Mouse (Mus musculus) heart, embryonic 11.5 days (tissue): ENCODE data around the gene Aurkb. TPM values are rescaled to one million over a fixed set of nuclear protein-coding genes. Genes with fewer than 3 reads are reported as not detected.
"Not testable (repeated sequence)": the region's sequence is repeated elsewhere in the genome, so short reads cannot be mapped to it uniquely, and the experiment has no call there.

Experiments used
- ATAC-seq: fragments of 200-750 bp; cut with Nextera tagmentation; replicated peaks from 2 replicates; pipeline ENCODE4 v1.8.0; 2017; ENCODE audit warnings: moderate library complexity; ENCODE audit not compliant: insufficient number of reproducible peaks, low FRiP score, low TSS enrichment
- H3K27ac ChIP-seq: fragments of 300-500 bp; sonication (generic); 2 replicates; pipeline ENCODE4 v1.5.1; 2014; ENCODE audit warnings: mild to moderate bottlenecking, low read depth, low read length
- H3K27me3 ChIP-seq: fragments of 300-500 bp; sonication (generic); 2 replicates; pipeline ENCODE4 v1.6.1; 2014; ENCODE audit warnings: mild to moderate bottlenecking, low read length, mixed read lengths; ENCODE audit not compliant: control insufficient read depth, insufficient read depth
- H3K36me3 ChIP-seq: fragments of 300-500 bp; sonication (generic); 2 replicates; pipeline ENCODE4 v1.6.1; 2014; ENCODE audit warnings: mild to moderate bottlenecking, low read length, moderate library complexity, mixed read lengths; ENCODE audit not compliant: control insufficient read depth, insufficient read depth
- H3K4me1 ChIP-seq: fragments of 300-500 bp; sonication (generic); 2 replicates; pipeline ENCODE4 v1.6.1; 2014; ENCODE audit warnings: low read length; ENCODE audit not compliant: control insufficient read depth, insufficient read depth
- H3K4me2 ChIP-seq: fragments of 300-500 bp; sonication (generic); 2 replicates; pipeline ENCODE4 v1.6.1; 2014; ENCODE audit warnings: mild to moderate bottlenecking, moderate library complexity
- H3K4me3 ChIP-seq: fragments of 300-500 bp; sonication (generic); 2 replicates; pipeline ENCODE4 v1.5.1; 2014; ENCODE audit warnings: low read depth, low read length
- H3K9ac ChIP-seq: fragments of 300-500 bp; sonication (generic); 2 replicates; pipeline ENCODE4 v1.6.1; 2014; ENCODE audit warnings: mild to moderate bottlenecking, low read depth, low read length, moderate library complexity
- H3K9me3 ChIP-seq: fragments of 300-500 bp; sonication (generic); replicated peaks from 2 replicates; pipeline ENCODE4 v1.6.1; 2016; ENCODE audit warnings: low read length; ENCODE audit not compliant: control insufficient read depth
- WGBS: fragments of 180-500 bp; shearing (Covaris S2); extraction: QIAGEN DNeasy Blood & Tissue Kit; methylation state at CpG from one replicate; pipeline ENCODE4 v1.1.7; 2014; ENCODE audit not compliant: insufficient replicate concordance; 5-methylcytosine and 5-hydroxymethylcytosine counted together
- polyA plus RNA-seq: library from polyadenylated mRNA; unstranded; fragments of >200 nt; fragmentation: Nextera tagmentation; extraction: Ambion mirVana; gene quantifications from 2 replicates; pipeline ENCODE4 v1.2.1, GENCODE M21; 2014

Aurkb gene
- 89.2 and 89.6 TPM in 2 replicates for polyA plus RNA-seq

DNA sequence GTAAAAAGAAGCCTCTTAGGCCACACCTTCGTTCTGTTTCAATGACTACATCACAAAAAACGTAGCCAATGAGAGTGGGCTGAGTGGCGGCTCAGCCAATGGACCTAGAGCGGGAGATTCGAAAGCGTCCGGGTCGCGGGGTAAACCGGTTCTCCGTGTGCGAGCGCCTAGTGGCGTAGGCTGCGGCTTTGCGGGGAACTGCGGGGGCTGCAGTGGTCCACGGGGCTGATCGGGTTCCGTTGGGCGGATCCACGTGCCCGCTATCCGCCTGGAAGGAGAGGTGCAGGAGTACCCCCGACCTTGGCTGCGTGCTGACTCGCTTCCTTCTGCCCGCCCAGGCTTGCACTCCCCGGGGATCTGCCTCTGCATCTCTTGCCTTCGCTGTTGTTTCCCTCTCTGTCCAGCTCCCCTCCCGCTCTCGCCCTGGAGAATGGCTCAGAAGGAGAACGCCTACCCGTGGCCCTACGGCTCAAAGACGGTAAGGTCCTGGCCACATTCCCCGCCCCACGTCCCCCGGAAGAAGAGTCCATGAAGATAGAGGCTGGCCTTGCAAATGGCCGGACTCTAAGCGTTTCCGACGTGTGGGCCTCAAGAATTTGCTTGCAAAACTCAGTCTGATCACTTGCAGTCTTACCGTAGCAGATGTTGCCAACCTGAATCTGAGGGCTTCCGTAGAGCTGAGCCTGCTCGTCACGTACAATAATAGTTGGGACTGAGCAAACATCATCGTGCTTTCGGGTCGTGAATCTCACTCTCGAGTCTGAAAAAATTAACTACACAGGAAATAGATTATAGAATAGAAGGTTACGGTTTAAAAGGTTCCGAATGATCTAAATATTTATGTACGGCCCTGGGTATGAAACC, at the start of gene Aurkb:
Aurkb (plus strand) TSS at position 117 of the 864 bp plus-strand sequence.
- Histone ChIP-seq H3K4me3 (peak within 1 kb of the TSS; percentile 92), H3K4me1 (peaks cover 8% of the 10 kb centered on the region), H3K9ac (peak within 1 kb of the TSS; percentile 93), H3K27me3 (no peaks in the 10 kb centered on the region), H3K27ac (peak within 1 kb of the TSS; percentile 94), H3K9me3 (no peaks in the 10 kb centered on the region), H3K36me3 (peaks cover 14% of the 10 kb centered on the region), H3K4me2 (peak within 1 kb of the TSS; percentile 71)
- ATAC-seq = peak; percentile 71
- WGBS = under 1% methylated on average over 54 of the region's 54 CpGs

DNA sequence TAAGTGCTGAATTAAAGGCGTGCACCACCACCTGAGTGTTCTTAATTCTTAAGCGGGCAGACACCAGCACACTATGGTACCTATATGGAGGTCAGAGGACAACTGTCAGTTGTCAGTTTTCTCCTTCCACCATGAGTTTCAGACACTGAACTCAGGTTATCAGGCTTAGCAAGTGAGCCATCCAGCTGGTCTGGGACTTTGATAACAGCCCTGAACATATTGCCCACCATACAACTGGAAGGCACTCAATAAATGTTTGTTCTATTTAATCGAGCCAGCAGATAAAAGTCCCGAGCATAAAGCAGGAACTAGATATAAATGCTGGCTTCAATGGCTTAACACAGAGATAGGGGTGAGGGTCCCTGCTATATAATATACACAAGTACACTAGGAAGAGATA, 48.4 kb upstream of the Aurkb start:
- Histone ChIP-seq H3K9ac (no peak overlapping the region), H3K9me3 (no peaks in the 10 kb centered on the region), H3K27ac (no peak overlapping the region), H3K4me1 (no peaks in the 10 kb centered on the region), H3K27me3 (no peaks in the 10 kb centered on the region), H3K36me3 (peaks cover 43% of the 10 kb centered on the region), H3K4me3 (no peak overlapping the region), H3K4me2 (no peak overlapping the region)
- 84% methylated on average over 4 of the region's 4 CpGs for WGBS
- no peak for ATAC-seq

DNA sequence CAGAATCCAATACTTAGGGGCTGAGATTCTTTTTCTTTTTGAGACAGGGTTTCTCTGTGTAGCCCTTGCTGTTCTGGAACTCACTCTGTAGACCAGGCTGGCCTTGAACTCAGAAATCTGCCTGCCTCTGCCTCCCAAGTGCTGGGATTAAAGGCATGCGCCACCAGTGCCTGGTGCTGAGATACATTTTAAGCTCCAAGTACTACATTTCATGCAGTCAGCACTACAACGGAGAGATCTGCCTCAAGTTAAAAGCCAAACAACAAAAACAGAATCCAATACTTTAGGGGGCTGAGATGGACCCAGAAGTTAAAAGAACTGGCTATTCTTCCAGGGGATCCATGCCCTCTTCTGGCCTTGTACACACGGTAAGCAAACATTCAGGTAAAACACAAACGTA, 42.7 kb upstream of the Aurkb start:
- not testable (repeated sequence) for H3K4me3 ChIP-seq, ATAC-seq, H3K27ac ChIP-seq, H3K9ac ChIP-seq, H3K4me1 ChIP-seq, H3K9me3 ChIP-seq, H3K4me2 ChIP-seq, H3K27me3 ChIP-seq
- peaks cover 23% of the 10 kb centered on the region for H3K36me3 ChIP-seq
- 94% methylated on average over 4 of the region's 4 CpGs for WGBS

DNA sequence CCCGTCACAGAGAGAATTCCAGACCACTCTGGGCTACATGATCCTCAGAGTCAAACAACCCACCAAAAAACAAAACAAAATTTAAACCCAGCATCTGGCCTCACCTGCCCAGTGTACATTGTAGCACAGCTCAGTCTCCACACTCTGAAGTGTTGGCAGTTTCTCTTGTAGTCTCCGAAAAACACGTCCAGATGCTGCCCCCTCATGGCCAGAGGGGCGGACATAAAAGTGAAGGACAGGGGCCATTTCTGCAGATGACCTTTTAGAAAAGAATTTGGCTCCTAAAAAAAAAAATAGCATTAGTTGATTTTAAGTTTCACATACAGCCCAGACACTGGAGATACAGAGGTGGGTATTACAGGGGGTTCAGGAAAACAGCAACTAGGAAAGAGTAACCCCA, 41.9 kb upstream of the Aurkb start:
- H3K4me1 ChIP-seq = peaks cover 7% of the 10 kb centered on the region
- no peak overlapping the region for H3K4me3 ChIP-seq
- no peak overlapping the region for H3K4me2 ChIP-seq
- H3K9ac ChIP-seq = 0 out of 2 replicates have a peak overlapping the region, but pooled peaks have one; percentile 10
- H3K27me3 ChIP-seq = no peaks in the 10 kb centered on the region
- no peaks in the 10 kb centered on the region for H3K9me3 ChIP-seq
- no peak overlapping the region for H3K27ac ChIP-seq
- no peak for ATAC-seq
- peaks cover 23% of the 10 kb centered on the region for H3K36me3 ChIP-seq
- WGBS = 53% methylated on average over 4 of the region's 4 CpGs

DNA sequence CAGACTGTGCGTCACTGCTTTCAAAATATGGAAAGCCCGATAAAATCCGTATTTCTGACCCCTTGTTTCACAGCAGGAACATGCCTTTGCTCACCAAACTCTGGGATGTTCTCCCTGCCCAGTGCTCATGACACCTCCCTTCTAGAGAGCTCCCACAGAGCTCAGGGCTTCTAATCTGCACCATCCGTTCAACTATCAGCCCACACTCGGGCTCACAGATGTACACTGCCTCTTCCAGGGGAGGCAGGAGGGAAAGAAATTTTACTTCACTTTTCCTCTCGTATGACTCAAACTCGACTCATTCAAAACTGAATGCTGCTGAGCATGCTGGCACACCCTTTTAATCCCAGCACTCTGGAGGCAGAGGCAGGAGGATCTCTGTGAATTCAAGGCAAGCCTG, 40.3 kb upstream of the Aurkb start:
- H3K36me3 ChIP-seq = peaks cover 20% of the 10 kb centered on the region
- H3K4me2 ChIP-seq = no peak overlapping the region
- H3K4me3 ChIP-seq = no peak overlapping the region
- 84% methylated on average over 7 of the region's 7 CpGs for WGBS
- H3K9ac ChIP-seq = no peak overlapping the region
- no peak for ATAC-seq
- peaks cover 7% of the 10 kb centered on the region for H3K4me1 ChIP-seq
- H3K9me3 ChIP-seq = no peaks in the 10 kb centered on the region
- H3K27me3 ChIP-seq = no peaks in the 10 kb centered on the region
- H3K27ac ChIP-seq = no peak overlapping the region

DNA sequence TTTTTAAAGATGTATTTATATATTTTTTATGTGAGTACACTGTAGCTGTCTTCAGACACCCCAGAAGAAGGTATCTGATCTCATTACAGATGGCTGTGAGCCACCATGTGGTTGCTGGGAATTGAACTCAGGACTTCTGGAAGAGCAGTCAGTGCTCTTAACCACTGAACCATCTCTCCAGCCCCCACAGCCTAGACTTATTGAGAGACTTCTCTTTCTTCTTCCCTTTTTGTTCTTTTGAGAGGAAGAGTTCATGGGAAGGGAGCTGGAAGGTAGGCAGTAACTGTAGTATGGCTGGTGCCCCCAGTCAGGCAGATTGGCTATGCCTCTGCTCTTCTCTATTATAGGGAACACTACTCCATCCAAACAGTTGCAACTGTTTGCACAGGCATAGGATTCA, 38.9 kb upstream of the Aurkb start:
- not testable (repeated sequence) for H3K27me3 ChIP-seq, H3K27ac ChIP-seq, H3K4me2 ChIP-seq, ATAC-seq, H3K4me3 ChIP-seq, H3K9me3 ChIP-seq, H3K36me3 ChIP-seq, H3K9ac ChIP-seq
- peaks cover 12% of the 10 kb centered on the region for H3K4me1 ChIP-seq

DNA sequence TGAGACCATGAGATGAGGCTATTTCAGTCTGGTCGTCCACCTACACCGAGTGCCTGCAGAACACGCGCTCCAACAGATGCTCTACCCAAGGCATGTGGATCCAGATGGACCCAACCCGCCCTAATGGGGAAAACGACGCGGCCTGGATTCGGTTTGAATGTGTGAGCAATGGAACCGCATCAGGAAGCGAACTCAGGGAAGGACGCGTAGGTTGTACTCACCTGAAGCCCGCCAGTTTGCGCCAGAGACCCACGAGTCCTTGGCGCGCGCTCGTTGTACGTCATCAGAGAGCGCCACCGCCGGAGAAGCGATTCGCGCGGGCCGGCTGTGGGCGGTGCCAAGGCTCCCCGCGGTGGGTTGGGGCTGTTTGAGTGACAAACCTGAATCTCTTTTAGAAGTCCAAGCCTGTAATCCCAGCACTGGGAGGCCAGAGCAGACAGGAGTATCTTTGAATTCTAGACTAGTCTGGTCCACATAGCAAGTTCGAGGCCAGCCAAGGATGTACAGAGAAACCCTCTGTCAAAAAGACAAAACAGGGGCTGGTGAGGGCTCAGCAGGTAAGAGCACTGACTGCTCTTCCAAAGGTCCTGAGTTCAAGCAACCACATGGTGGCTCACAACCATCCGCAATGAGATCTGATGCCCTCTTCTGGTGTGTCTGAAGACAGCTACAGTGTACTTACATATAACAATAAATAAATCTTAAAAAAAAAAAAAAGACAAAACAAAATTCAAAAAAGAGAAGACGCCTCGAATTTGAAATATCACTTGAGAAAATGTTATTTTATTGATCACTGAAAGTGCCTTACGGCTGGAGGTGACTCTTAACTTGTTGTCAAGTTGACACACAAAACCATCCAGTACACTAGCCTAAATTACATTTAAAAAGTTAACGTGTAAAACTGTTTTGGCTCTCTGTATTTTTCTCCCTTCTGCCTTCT, 37.0 kb upstream of the Aurkb start, which contains the start of gene Pfas:
Pfas (minus strand) TSS at position 279 of the 940 bp plus-strand sequence.
- WGBS = 9% methylated on average over 38 of the region's 38 CpGs
- Histone ChIP-seq H3K27ac (peak within 1 kb of the TSS; percentile 60; the same call in 1 of the 2 replicates), H3K4me1 (peaks cover 12% of the 10 kb centered on the region), H3K36me3 (no peaks in the 10 kb centered on the region), H3K9me3 (no peaks in the 10 kb centered on the region), H3K9ac (peak within 1 kb of the TSS; percentile 82), H3K4me3 (peak within 1 kb of the TSS; percentile 71), H3K4me2 (peak within 1 kb of the TSS; percentile 71), H3K27me3 (no peaks in the 10 kb centered on the region)
- ATAC-seq = peak; percentile 72

DNA sequence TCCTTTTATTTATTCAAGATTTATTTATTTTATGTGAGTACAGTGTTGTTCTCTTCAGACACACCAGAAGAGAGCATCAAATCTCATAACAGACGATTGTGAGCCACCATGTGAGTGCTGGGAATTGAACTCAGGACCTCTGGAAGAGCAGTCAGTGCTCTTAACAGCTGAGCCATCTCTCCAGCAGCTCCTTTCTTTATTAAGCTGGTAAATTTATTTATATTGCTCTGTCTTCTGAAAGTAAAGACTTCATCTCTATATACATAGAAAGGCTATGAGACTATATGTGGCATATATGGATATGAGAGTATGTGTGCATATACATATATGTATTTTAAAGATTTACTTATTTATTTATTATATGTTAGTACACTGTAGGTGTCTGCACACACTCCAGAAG, 35.9 kb upstream of the Aurkb start:
- no peaks in the 10 kb centered on the region for H3K9me3 ChIP-seq
- peaks cover 12% of the 10 kb centered on the region for H3K4me1 ChIP-seq
- H3K27ac ChIP-seq = no peak overlapping the region
- no peak overlapping the region for H3K9ac ChIP-seq
- H3K27me3 ChIP-seq = no peaks in the 10 kb centered on the region
- 94% methylated on average over 1 of the region's 1 CpGs for WGBS
- H3K4me2 ChIP-seq = no peak overlapping the region
- no peak for ATAC-seq
- no peak overlapping the region for H3K4me3 ChIP-seq
- no peaks in the 10 kb centered on the region for H3K36me3 ChIP-seq
